Mouse (Mus musculus): ENCODE measurements at regions not wholly inside any gene's neighbourhood (a gene's known extent, or its start where the extent isn't known, plus 50 kb on each side); places are given as distances from the start of the nearest gene placed in this dataset.

GRCm38 (mm10) chr10:122562542-122562941, 114.2 kb downstream of the Avpr1a start:
- peak; percentile 69 for ATAC-seq (replicated peaks; ENCODE audit: low read depth, poor library complexity, severe bottlenecking)

GRCm38 (mm10) chr10:122563973-122564372, 114.6 kb upstream of the Ppm1h start:
- ATAC-seq (replicated peaks; ENCODE audit: low read depth, poor library complexity, severe bottlenecking), result no peak

DNA sequence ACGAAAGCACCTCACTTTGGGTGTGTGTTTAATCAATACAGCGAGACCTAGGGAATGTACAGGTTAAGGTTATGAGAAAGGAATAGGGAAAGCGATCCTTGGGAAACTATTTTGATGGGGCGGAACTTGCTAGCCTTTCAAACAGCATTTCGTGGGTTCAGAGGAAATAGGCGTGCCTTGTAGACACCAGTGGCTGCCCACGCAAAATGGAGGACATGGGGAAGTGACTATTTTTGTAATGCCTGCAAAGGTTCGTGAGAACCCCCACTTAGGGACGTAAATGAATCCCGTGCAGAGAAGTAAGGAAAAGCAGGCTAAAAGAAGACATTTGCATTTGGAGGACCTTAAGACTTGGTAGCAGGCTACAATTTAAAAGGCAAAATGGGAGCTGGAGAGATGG, 114.1 kb upstream of the Ppm1h start:
- ATAC-seq (replicated peaks; ENCODE audit: low read depth, poor library complexity, severe bottlenecking), result no peak

- no peak for ATAC-seq (replicated peaks; ENCODE audit: low read depth, poor library complexity, severe bottlenecking)
Measured at GRCm38 (mm10) chr10:122566601-122567000, 112.0 kb upstream of the Ppm1h start.

DNA sequence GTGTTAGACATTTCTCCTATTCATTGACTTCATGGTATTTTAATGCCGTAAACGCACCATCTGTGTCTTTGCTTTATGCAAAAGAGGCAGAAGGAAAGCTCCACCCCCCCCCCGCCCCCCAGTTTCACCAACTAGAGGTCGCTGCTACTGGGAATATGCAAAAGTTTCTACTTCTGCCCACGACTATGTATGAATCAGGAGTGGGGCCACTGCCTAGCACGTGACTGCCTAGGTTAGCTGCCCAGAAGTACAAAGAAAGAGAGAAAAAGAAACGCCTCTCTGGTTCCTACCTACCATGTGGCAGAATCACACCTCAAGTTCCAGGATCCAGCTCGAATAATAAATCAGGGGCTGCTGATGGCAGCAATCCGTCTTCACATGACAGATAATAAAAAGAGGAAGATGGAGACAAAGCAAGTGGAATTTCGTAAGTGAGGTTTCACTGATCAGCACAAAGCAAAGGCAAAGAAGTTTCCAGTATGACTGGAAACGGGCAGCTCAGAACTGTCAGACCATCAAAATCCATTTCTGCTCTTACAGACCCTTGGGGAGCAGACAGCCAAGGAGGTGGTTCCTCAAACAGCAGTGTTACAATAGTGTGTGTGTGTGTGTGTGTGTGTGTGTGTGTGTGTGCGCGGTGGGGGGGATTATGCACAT, 108.9 kb upstream of the Ppm1h start:
- ATAC-seq (replicated peaks; ENCODE audit: low read depth, poor library complexity, severe bottlenecking), result peak; percentile 77

- ATAC-seq (replicated peaks; ENCODE audit: low read depth, poor library complexity, severe bottlenecking), result no peak
Measured at GRCm38 (mm10) chr10:122570909-122571551, 107.5 kb upstream of the Ppm1h start.

DNA sequence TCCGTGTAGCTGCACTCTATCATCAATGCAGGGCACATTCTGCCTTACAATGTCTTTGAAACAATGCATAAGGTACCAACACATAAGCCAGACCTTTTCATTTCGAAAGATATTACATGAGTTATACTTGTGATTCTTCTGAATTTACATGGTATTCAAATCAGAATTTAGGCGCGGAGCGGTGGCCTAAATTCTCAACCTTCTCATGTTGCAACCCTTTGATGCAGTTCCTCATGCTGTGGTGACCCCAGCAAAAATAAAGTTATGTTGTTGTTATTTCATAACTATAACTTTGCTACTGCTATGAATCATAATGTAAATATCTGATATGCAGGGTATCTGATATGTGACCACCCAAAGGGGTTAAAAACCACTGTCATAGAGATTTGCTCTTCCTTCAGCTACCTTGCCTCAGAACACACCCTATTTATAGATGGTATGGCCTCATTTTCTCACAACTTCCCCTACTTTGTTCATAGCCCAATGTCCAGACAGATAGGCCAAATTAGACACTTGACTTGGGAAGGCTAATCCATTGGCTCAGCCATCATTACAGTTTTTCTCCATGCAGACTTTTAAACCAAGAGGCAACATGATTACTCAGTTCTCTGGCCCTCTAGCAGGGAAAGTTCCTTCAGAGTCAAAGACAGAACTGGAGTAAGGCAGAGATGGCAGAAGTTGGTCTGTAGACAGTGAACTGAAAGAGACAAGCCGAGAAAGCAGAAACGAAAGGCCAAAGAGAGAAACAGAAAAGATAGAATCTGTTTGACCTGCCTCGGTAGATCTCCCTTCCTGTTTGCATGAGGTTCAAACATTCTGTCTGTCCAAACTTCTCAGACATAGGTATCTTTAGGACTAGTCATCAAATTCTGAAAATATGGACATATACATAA, 102.1 kb upstream of the Ppm1h start:
- ATAC-seq (replicated peaks; ENCODE audit: low read depth, poor library complexity, severe bottlenecking), result no peak

GRCm38 (mm10) chr10:122578209-122579001, 100.2 kb upstream of the Ppm1h start:
- ATAC-seq (replicated peaks; ENCODE audit: low read depth, poor library complexity, severe bottlenecking), result no peak

DNA sequence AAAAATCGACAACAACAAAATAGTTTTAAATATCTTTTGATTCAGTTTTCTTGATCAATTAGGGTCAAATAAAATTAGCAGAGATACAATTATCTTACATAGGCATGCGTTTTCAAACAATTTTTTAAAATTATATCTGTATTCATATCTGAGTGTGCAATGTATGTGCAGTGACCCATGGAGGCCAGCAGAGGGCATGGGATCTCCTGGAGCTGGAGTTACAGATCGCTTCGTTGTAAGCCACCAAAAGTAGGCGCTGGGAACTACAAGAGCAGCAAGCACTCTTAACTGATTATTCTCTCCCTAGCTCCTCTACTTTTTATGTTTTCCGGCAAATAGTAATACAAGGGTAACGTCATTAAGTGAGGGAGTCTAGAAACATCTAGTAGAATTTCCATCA, 97.5 kb upstream of the Ppm1h start:
- no peak for ATAC-seq (replicated peaks; ENCODE audit: low read depth, poor library complexity, severe bottlenecking)

- no peak for ATAC-seq (replicated peaks; ENCODE audit: low read depth, poor library complexity, severe bottlenecking)
Measured at GRCm38 (mm10) chr10:122587541-122587940, 91.0 kb upstream of the Ppm1h start.

- ATAC-seq (replicated peaks; ENCODE audit: low read depth, poor library complexity, severe bottlenecking), result no peak
Measured at GRCm38 (mm10) chr10:122599511-122599910, 79.1 kb upstream of the Ppm1h start.

DNA sequence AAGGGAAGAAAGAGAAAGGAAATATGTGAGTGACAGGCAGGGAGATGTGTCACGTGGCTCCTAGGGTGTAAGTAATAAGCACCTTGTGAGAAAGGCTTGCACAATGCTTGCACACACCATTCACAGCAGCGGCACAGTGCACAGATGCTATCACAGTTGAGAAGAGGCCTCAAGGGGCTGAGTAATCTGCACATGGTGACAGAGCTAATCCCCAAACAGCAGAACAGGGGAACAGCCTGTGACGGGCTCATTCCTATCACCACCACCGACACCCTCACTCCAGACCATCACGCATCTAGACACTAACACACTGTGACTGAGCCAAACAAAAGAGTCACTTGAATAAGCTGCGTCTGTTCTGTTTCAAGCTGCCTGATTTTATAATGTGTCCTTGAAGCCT, 76.2 kb upstream of the Ppm1h start:
- ATAC-seq (replicated peaks; ENCODE audit: low read depth, poor library complexity, severe bottlenecking), result peak; percentile 66

GRCm38 (mm10) chr10:122603960-122604359, 74.6 kb upstream of the Ppm1h start:
- ATAC-seq (replicated peaks; ENCODE audit: low read depth, poor library complexity, severe bottlenecking), result no peak

- no peak for ATAC-seq (replicated peaks; ENCODE audit: low read depth, poor library complexity, severe bottlenecking)
Measured at GRCm38 (mm10) chr10:122613281-122613680, 65.3 kb upstream of the Ppm1h start.

DNA sequence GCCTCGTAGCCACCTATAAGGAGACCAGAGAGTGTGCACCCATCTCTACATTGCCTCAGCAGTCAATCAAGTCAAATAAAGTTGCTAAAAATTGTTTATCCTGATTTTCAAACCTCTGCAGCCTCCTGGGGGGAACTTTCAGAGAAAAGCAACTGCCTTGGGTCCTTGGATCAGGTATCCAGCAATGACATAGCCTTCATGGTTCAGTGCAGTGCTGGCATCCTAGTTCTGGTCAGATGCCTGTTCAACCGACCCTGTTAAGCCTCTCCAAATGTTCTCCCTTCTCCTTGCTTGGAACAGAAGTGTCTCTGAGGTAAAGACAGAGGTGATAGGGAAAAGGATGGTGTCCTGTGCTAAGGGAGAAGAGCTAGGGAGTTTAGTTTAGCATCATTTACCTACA, 64.7 kb upstream of the Ppm1h start:
- no peak for ATAC-seq (replicated peaks; ENCODE audit: low read depth, poor library complexity, severe bottlenecking)

DNA sequence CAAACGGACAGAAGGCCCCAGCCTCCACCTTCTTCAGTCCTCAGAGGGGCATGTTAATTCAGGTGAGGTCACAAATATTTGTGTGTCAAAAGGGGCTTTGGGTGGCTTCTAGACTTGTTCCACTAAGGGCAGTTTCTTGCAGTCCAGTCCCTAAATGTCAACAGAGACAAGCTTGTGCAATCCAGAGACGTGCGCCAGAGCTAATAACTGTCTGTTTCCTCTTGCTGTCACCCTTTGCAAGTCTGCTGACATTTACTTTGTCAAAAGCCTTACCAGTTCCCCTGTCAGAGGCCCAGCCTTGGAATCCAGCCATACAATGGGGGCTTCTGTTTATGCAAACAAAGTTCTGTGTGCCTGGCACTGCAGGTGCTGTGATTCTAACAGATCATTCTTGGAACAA, 63.8 kb upstream of the Ppm1h start:
- peak; percentile 72 for ATAC-seq (replicated peaks; ENCODE audit: low read depth, poor library complexity, severe bottlenecking)

- peak; percentile 59 for ATAC-seq (replicated peaks; ENCODE audit: low read depth, poor library complexity, severe bottlenecking)
Measured at GRCm38 (mm10) chr10:122615658-122616057, 62.9 kb upstream of the Ppm1h start.

GRCm38 (mm10) chr10:122616385-122616784, 62.2 kb upstream of the Ppm1h start:
- ATAC-seq (replicated peaks; ENCODE audit: low read depth, poor library complexity, severe bottlenecking), result no peak

- ATAC-seq (replicated peaks; ENCODE audit: low read depth, poor library complexity, severe bottlenecking), result no peak
Measured at GRCm38 (mm10) chr10:122618854-122619253, 59.7 kb upstream of the Ppm1h start.

GRCm38 (mm10) chr10:122619406-122620116, 59.0 kb upstream of the Ppm1h start:
- ATAC-seq (replicated peaks; ENCODE audit: low read depth, poor library complexity, severe bottlenecking), result no peak
